15 mouse cellular contexts compared by ENCODE assay signal in genomic region chr8:129265918-129266317, GRCm38 (mm10). TPM values are rescaled to one million over a fixed set of nuclear protein-coding genes. Genes with fewer than 3 reads are reported as not detected.
A peak's percentile ranks its signal among the peaks of the same experiment; 100 is the strongest.
DNase-seq lines count a peak whose midpoint lies in the region; ATAC-seq lines count a peak whose summit lies in the region.
"Had no signal": no experiment of that assay in that cellular context is flagged by ENCODE, and none has a peak within 500 bp of the region (broad histone marks: within the 10 kb centered on the region; RNA-seq: fewer than 3 reads in every experiment).

No protein-coding gene starts in this region.

- ATAC-seq in CD4-positive, CD25-positive, alpha-beta regulatory T cell, adult 4 months: no peak
- ATAC-seq: forebrain, embryonic 15.5 days; intestine, embryonic 16.5 days had no signal

- DNase-seq in CD4-positive, CD25-positive, alpha-beta regulatory T cell, adult 2 months (ENCODE audit: low read depth, low spot score): peak; percentile 37
- peak; percentile 7 for DNase-seq in 3T3-L1 (ENCODE audit: low read depth, low spot score)
- DNase-seq in T-cell, adult 2 months (ENCODE audit: low spot score): peak; percentile 5
- peak; percentile 34 for DNase-seq in naive thymus-derived CD4-positive, alpha-beta T cell, adult 2 months (ENCODE audit: low read depth)
- no peak for DNase-seq in testis, postnatal 14 days (ENCODE audit: low spot score)
- DNase-seq in heart, adult 18-20 months: no peak
- DNase-seq: adrenal gland, postnatal 10 days; cerebellum, adult 11 months; cerebellum, adult 8-10 months; cerebellum, postnatal 14 days; embryo, embryonic 11 days; gastrocnemius, postnatal 14 days had no signal

RNA-seq across cellular contexts. Expression of gene 2610044O15Rik8, which starts 31.7 kb away (rescaled TPM):
- polyA plus RNA-seq in CD4-positive, CD25-positive, alpha-beta regulatory T cell, adult 4 months (2017; shearing (Covaris generic)): 10 to 100 TPM; 20.2 to 32.3 TPM
- 10 to 100 TPM; 16.8 to 20.7 TPM for total RNA-seq in heart, adult 18-20 months (2021)

Comparison
In these comparisons a context has a peak if more than half of its experiments do, and no peak if none do; other contexts are left out.
1. DNase-seq: peak in CD4-positive, CD25-positive, alpha-beta regulatory T cell, adult 2 months (single experiment), 3T3-L1 (single experiment), T-cell, adult 2 months (single experiment) and naive thymus-derived CD4-positive, alpha-beta T cell, adult 2 months (single experiment); none in testis, postnatal 14 days (single experiment) and heart, adult 18-20 months (0 of 2).